Mouse (Mus musculus) adrenal gland, adult 18-20 months (tissue): Measurements from ENCODE around the gene Grk1. TPM values are rescaled to one million over a fixed set of nuclear protein-coding genes. Genes with fewer than 3 reads are reported as not detected.

Experiments
- total RNA-seq, 2 experiments: library from RNA; stranded (reverse); gene quantifications; 1 replicate in 1 of 2; 2 replicates in 1 of 2; pipeline ENCODE4 v1.2.3; 2021

The Grk1 gene
- total RNA-seq, 2 experiments from 2014 or later = not detected

Other genes with a start within 250 kb of the Grk1 start
- gene Lamp1, start 245.9 kb upstream of the Grk1 start, total RNA-seq = 100 to 1,000 TPM; 456 to 471 TPM
- 10 to 100 TPM in 1 of 2 experiments, 1 to 10 TPM in 1; 9.1 to 15.3 TPM for gene Grtp1, start 204.5 kb upstream of the Grk1 start, total RNA-seq
- 10 to 100 TPM in 1 of 2 experiments, 1 to 10 TPM in 1; 7.8 to 18.5 TPM for gene Adprhl1, start 150.9 kb upstream of the Grk1 start, total RNA-seq
- 10 to 100 TPM; 27.2 to 33.6 TPM for gene Dcun1d2, start 117.0 kb upstream of the Grk1 start, total RNA-seq
- gene Tmco3, start 116.9 kb upstream of the Grk1 start, total RNA-seq = 10 to 100 TPM; 31.2 to 33.2 TPM
- 10 to 100 TPM; 49.1 to 58.3 TPM for gene Tfdp1, start 66.3 kb upstream of the Grk1 start, total RNA-seq
- 1 to 10 TPM in 1 of 2 experiments, under 1 TPM in 1; 0.60 to 5.0 TPM for gene Atp4b, start 8.3 kb upstream of the Grk1 start, total RNA-seq
- 1 to 10 TPM; 1.3 to 1.7 TPM for gene Tmem255b, start 30.1 kb downstream of the Grk1 start, total RNA-seq
- gene Gas6, start 89.4 kb downstream of the Grk1 start, total RNA-seq = 100 to 1,000 TPM; 100 to 394 TPM
- not detected for gene 1700029H14Rik, start 157.4 kb downstream of the Grk1 start, total RNA-seq